Mouse (Mus musculus) kidney, postnatal 25 days (tissue): ENCODE data around the gene Cyp2c54.
"Not testable (repeated sequence)": the region's sequence is repeated elsewhere in the genome, so short reads cannot be mapped to it uniquely, and the experiment has no call there.

ENCODE experiments used
- DNase-seq, 2 experiments: peaks; one replicate each; pipeline ENCODE4 v3.0.0; 2021; ENCODE audit warnings: mixed read lengths in 2 of 2

Gene Cyp2c54

DNA sequence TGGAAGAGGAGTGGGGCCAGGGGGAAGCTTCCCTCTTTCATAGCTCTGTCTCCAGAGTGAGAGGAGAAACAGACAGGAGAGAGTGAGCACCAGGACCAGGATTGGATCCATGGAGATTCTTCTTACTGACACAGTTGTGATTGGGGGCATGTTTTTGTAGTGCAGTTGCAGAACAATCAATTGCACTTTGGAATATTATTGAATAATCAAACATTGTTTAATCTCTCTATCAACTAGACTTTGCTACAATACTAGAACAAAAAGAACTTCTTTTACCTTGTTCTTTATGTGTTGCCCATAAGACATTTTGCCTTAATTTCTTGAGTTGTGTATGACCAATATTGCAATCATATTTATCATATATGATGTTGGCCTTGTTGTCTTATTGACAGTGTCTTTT, at the start of gene Cyp2c54:
TSS of gene Cyp2c54 (minus strand) at position 127 of the 400 bp plus-strand sequence.
- DNase-seq = no peak

- not testable (repeated sequence) for DNase-seq
Observed at GRCm38 (mm10) chr19:40119624-40120023, 46.0 kb upstream of the Cyp2c54 start.

DNA sequence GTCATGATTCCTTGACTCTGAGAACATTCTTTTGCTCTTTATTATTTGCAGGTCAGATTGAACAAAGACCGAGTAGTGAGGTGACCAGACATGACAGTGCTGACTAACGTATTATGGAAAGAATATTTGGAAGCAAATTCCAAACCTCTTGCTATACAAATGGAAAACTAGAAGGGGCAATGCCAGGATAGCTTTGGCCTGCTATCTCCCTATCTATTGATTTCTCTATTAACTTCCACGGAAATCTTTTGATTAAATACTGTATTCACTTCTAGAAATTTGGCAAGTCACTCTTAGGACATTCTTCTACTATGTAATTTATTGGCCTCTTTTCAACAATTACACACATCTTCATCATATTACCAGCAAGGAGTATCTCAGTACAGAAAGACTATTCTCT, 17.5 kb upstream of the Cyp2c54 start:
- DNase-seq = no peak

- DNase-seq = not testable (repeated sequence)
Observed at GRCm38 (mm10) chr19:40089421-40089820, 15.8 kb upstream of the Cyp2c54 start, which contains the start of gene Cyp2c50. Cyp2c50 (plus strand) TSS chr19:40089688.

GRCm38 (mm10) chr19:40088381-40088780, 14.8 kb upstream of the Cyp2c54 start:
- DNase-seq = no peak

- not testable (repeated sequence) for DNase-seq
Observed at GRCm38 (mm10) chr19:39992140-39992539, 81.5 kb downstream of the Cyp2c54 start, which contains the start of gene Cyp2c37. Cyp2c37 (plus strand) TSS chr19:39992424.

GRCm38 (mm10) chr19:39989471-39989870, 84.2 kb downstream of the Cyp2c54 start:
- DNase-seq = no peak
